Comparison of ENCODE assay signal across 9 mouse cellular contexts in the genomic region with DNA sequence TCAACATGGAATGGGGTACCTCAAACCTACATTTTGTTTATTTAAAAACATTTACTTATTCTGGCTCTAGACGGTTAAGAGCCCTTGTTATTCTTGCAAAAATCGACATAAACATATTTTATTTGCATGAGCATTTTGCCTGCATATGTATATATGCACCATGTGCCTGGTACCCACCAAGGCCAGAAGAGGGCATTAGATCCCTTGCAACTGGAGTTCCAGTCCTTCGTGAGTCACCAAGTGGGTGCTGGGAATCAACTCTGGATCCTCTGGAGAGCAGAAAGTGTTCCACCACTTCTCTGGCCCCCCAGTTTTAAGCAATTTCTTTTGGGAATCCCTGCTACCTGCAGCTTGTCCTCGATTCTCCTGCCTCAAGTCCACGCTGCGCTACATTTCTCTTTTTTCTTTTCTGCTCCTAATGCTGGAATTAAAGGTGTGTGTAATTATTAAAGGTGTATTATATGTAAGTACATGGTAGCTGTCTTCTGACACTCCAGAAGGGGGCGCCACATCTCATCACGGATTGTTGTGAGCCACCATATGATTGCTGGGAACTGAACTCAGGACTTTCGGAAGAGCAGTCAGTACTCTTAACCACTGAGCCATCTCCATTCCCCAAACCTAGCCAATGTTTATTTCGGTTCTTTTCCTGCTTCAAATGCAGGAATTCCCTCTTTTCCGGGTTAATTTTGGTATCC. TPM values are rescaled to one million over a fixed set of nuclear protein-coding genes. Genes with fewer than 3 reads are reported as not detected.
DNase-seq lines count a peak whose midpoint lies in the region; ATAC-seq and TF ChIP-seq lines count a peak whose summit lies in the region.
"Had no signal": no experiment of that assay in that cellular context is flagged by ENCODE, and none has a peak within 500 bp of the region (broad histone marks: within the 10 kb centered on the region; RNA-seq: fewer than 3 reads in every experiment).

No protein-coding gene starts in this region.

- H3K4me1 ChIP-seq in cerebellum, adult 2 months (ENCODE audit: control insufficient read depth, insufficient read depth, low read length), result no peaks in the 10 kb centered on the region; the same call in 1 of the 2 replicates
- H3K4me1 ChIP-seq in liver, embryonic 11.5 days (replicated peaks; ENCODE audit: control insufficient read depth, insufficient read depth, low read length), result peaks cover 13% of the 10 kb centered on the region
- peaks cover 15% of the 10 kb centered on the region for H3K4me1 ChIP-seq in hindbrain, embryonic 12.5 days
- H3K4me1 ChIP-seq in midbrain, embryonic 15.5 days, result peaks cover 14% of the 10 kb centered on the region

- no peak for DNase-seq in cerebellum, adult 2 months
- no peak for DNase-seq in cerebellum, postnatal 36 days
- no peak for DNase-seq in liver, embryonic 11.5 days (ENCODE audit: low spot score)
- no peak for DNase-seq in liver
- no peak for DNase-seq in retina, postnatal 1 day

- TF ChIP-seq POLR2A in cerebellum, adult 2 months (IDR thresholded peaks at IDR 0.05; ENCODE audit: borderline replicate concordance, insufficient read depth, low read length), result peak; percentile 18; the same call in 1 of the 2 replicates

- no peak overlapping the region for H3K27ac ChIP-seq in cerebellum, adult 2 months (ENCODE audit: insufficient read depth, low read length)
- H3K27ac ChIP-seq in liver, embryonic 11.5 days (ENCODE audit: low read depth, low read length), result no peak overlapping the region
- H3K27ac ChIP-seq in hindbrain, embryonic 12.5 days, result no peak overlapping the region
- H3K27ac ChIP-seq in midbrain, embryonic 15.5 days, result peak overlapping the region; percentile 98; the same call in 1 of the 2 replicates

- TF ChIP-seq CTCF in cerebellum, adult 2 months (IDR thresholded peaks at IDR 0.05; ENCODE audit: borderline replicate concordance, insufficient read depth, low read depth, low read length), result peak; percentile 26; the same call in 1 of the 2 replicates

- peaks cover 2% of the 10 kb centered on the region; the same call in 1 of the 2 replicates for H3K9me3 ChIP-seq in liver, embryonic 11.5 days (ENCODE audit: control insufficient read depth, low read length)
- no peaks in the 10 kb centered on the region for H3K9me3 ChIP-seq in hindbrain, embryonic 12.5 days (replicated peaks)
- no peaks in the 10 kb centered on the region for H3K9me3 ChIP-seq in midbrain, embryonic 15.5 days

- no peak for ATAC-seq in liver, embryonic 11.5 days (replicated peaks; ENCODE audit: low FRiP score)
- no peak for ATAC-seq in hindbrain, embryonic 12.5 days (ENCODE audit: low FRiP score)
- ATAC-seq in midbrain, embryonic 15.5 days (replicated peaks), result no peak
- no peak for ATAC-seq in granulocyte monocyte progenitor cell, adult 5-6 weeks (replicated peaks; ENCODE audit: poor library complexity, severe bottlenecking)

- H3K9ac ChIP-seq in liver, embryonic 11.5 days (ENCODE audit: low read depth, low read length), result no peak overlapping the region
- no peak overlapping the region for H3K9ac ChIP-seq in hindbrain, embryonic 12.5 days
- no peak overlapping the region for H3K9ac ChIP-seq in midbrain, embryonic 15.5 days

- H3K4me2 ChIP-seq in liver, embryonic 11.5 days, result peak overlapping the region; percentile 96
- peak overlapping the region; percentile 96 for H3K4me2 ChIP-seq in hindbrain, embryonic 12.5 days (replicated peaks)
- peak overlapping the region; percentile 76 for H3K4me2 ChIP-seq in midbrain, embryonic 15.5 days

- H3K27me3 ChIP-seq in cerebellum, adult 2 months (ENCODE audit: control insufficient read depth, insufficient read depth, low read length), result no peaks in the 10 kb centered on the region
- no peaks in the 10 kb centered on the region for H3K27me3 ChIP-seq in liver, embryonic 11.5 days (replicated peaks; ENCODE audit: control insufficient read depth, insufficient read depth, low read length)
- peaks cover 5% of the 10 kb centered on the region; the same call in 1 of the 2 replicates for H3K27me3 ChIP-seq in hindbrain, embryonic 12.5 days
- no peaks in the 10 kb centered on the region for H3K27me3 ChIP-seq in midbrain, embryonic 15.5 days (replicated peaks)

- 0 out of 2 replicates have a peak, but pooled peaks cover 2% of the 10 kb centered on the region for H3K36me3 ChIP-seq in liver, embryonic 11.5 days (ENCODE audit: control insufficient read depth, insufficient read depth, low read length)
- H3K36me3 ChIP-seq in hindbrain, embryonic 12.5 days, result peaks cover 25% of the 10 kb centered on the region
- H3K36me3 ChIP-seq in midbrain, embryonic 15.5 days (replicated peaks), result peaks cover 16% of the 10 kb centered on the region; the same call in 1 of the 2 replicates

- 91% methylated on average over 11 of the region's 11 CpGs for WGBS in cerebellum, adult 2 months
- WGBS in liver, embryonic 11.5 days, result 84% methylated on average over 11 of the region's 11 CpGs
- 91% methylated on average over 11 of the region's 11 CpGs for WGBS in hindbrain, embryonic 12.5 days
- WGBS in midbrain, embryonic 15.5 days, result 91% methylated on average over 11 of the region's 11 CpGs

- H3K4me3 ChIP-seq in cerebellum, adult 2 months (replicated peaks; ENCODE audit: insufficient read depth, low read depth, low read length), result no peak overlapping the region
- H3K4me3 ChIP-seq in liver, embryonic 11.5 days (ENCODE audit: low read depth, low read length), result no peak overlapping the region
- no peak overlapping the region for H3K4me3 ChIP-seq in hindbrain, embryonic 12.5 days
- H3K4me3 ChIP-seq in midbrain, embryonic 15.5 days, result peak overlapping the region; percentile 71; the same call in 1 of the 2 replicates

RNA-seq across cellular contexts. Expression of gene Sv2a, which starts 14.8 kb away (rescaled TPM):
- polyA plus RNA-seq in cerebellum, adult 2 months (2012; rRNA removed), result 399 and 405 TPM in 2 replicates
- 3.5 and 4.3 TPM in 2 replicates for polyA plus RNA-seq in liver, embryonic 11.5 days (2014; fragmentation: Nextera tagmentation; extraction: Ambion mirVana)
- polyA plus RNA-seq in hindbrain, embryonic 12.5 days (2016; fragmentation: Nextera tagmentation; extraction: Ambion mirVana), result 44.5 and 44.9 TPM in 2 replicates
- polyA plus RNA-seq in midbrain, embryonic 15.5 days (2015; fragmentation: Nextera tagmentation; extraction: Ambion mirVana), result 140 and 142 TPM in 2 replicates
- 0.39 and 1.7 TPM in 2 replicates for total RNA-seq in granulocyte monocyte progenitor cell, adult 5-6 weeks (2014; fragmentation: Nextera tagmentation)
- total RNA-seq in granulocyte monocyte progenitor cell, adult 5-6 weeks (2017), result 0.21 and 1.7 TPM in 2 replicates

RNA-seq across cellular contexts. Expression of gene Sf3b4, which starts 23.6 kb away (rescaled TPM):
- 59.5 and 66.4 TPM in 2 replicates for polyA plus RNA-seq in cerebellum, adult 2 months (2012; rRNA removed)
- 220 and 243 TPM in 2 replicates for polyA plus RNA-seq in liver, embryonic 11.5 days (2014; fragmentation: Nextera tagmentation; extraction: Ambion mirVana)
- 164 and 170 TPM in 2 replicates for polyA plus RNA-seq in hindbrain, embryonic 12.5 days (2016; fragmentation: Nextera tagmentation; extraction: Ambion mirVana)
- polyA plus RNA-seq in midbrain, embryonic 15.5 days (2015; fragmentation: Nextera tagmentation; extraction: Ambion mirVana), result 138 and 147 TPM in 2 replicates
- 94.6 and 123 TPM in 2 replicates for total RNA-seq in granulocyte monocyte progenitor cell, adult 5-6 weeks (2014; fragmentation: Nextera tagmentation)
- 18.4 and 22.7 TPM in 2 replicates for total RNA-seq in granulocyte monocyte progenitor cell, adult 5-6 weeks (2017)

RNA-seq across cellular contexts. Expression of gene Bola1, which starts 23.7 kb away (rescaled TPM):
- 47.0 and 47.8 TPM in 2 replicates for polyA plus RNA-seq in cerebellum, adult 2 months (2012; rRNA removed)
- polyA plus RNA-seq in liver, embryonic 11.5 days (2014; fragmentation: Nextera tagmentation; extraction: Ambion mirVana), result 93.8 and 98.8 TPM in 2 replicates
- polyA plus RNA-seq in hindbrain, embryonic 12.5 days (2016; fragmentation: Nextera tagmentation; extraction: Ambion mirVana), result 54.4 and 59.8 TPM in 2 replicates
- polyA plus RNA-seq in midbrain, embryonic 15.5 days (2015; fragmentation: Nextera tagmentation; extraction: Ambion mirVana), result 51.0 and 59.9 TPM in 2 replicates
- total RNA-seq in granulocyte monocyte progenitor cell, adult 5-6 weeks (2014; fragmentation: Nextera tagmentation), result 9.4 and 44.0 TPM in 2 replicates
- total RNA-seq in granulocyte monocyte progenitor cell, adult 5-6 weeks (2017), result 45.3 and 56.0 TPM in 2 replicates

RNA-seq across cellular contexts. Expression of gene Hist2h2ab, which starts 23.9 kb away (rescaled TPM):
- polyA plus RNA-seq in cerebellum, adult 2 months (2012; rRNA removed), result 2.0 and 3.5 TPM in 2 replicates
- polyA plus RNA-seq in liver, embryonic 11.5 days (2014; fragmentation: Nextera tagmentation; extraction: Ambion mirVana), result 0.92 TPM in 1 of 2 replicates, not detected in the other
- polyA plus RNA-seq in hindbrain, embryonic 12.5 days (2016; fragmentation: Nextera tagmentation; extraction: Ambion mirVana), result not detected in 2 replicates
- polyA plus RNA-seq in midbrain, embryonic 15.5 days (2015; fragmentation: Nextera tagmentation; extraction: Ambion mirVana), result 0.92 TPM in 1 of 2 replicates, not detected in the other
- total RNA-seq in granulocyte monocyte progenitor cell, adult 5-6 weeks (2014; fragmentation: Nextera tagmentation), result 2.9 and 4.4 TPM in 2 replicates
- 239 TPM in 2 replicates for total RNA-seq in granulocyte monocyte progenitor cell, adult 5-6 weeks (2017)
- polyA plus RNA-seq: myocyte had no signal

RNA-seq across cellular contexts. Expression of gene Hist2h2ac, which starts 24.9 kb away (rescaled TPM):
- polyA plus RNA-seq in cerebellum, adult 2 months (2012; rRNA removed), result 2.2 and 4.8 TPM in 2 replicates
- 13.7 and 14.7 TPM in 2 replicates for polyA plus RNA-seq in liver, embryonic 11.5 days (2014; fragmentation: Nextera tagmentation; extraction: Ambion mirVana)
- polyA plus RNA-seq in hindbrain, embryonic 12.5 days (2016; fragmentation: Nextera tagmentation; extraction: Ambion mirVana), result 4.4 and 7.0 TPM in 2 replicates
- polyA plus RNA-seq in midbrain, embryonic 15.5 days (2015; fragmentation: Nextera tagmentation; extraction: Ambion mirVana), result 1.8 and 2.2 TPM in 2 replicates
- 11.4 and 41.6 TPM in 2 replicates for total RNA-seq in granulocyte monocyte progenitor cell, adult 5-6 weeks (2014; fragmentation: Nextera tagmentation)
- 2,701 and 3,178 TPM in 2 replicates for total RNA-seq in granulocyte monocyte progenitor cell, adult 5-6 weeks (2017)
